Comparison of ENCODE assay signal across 11 mouse cellular contexts in genomic region chr17:46661981-46662380, GRCm38 (mm10).
"Had no signal": no experiment of that assay in that cellular context is flagged by ENCODE, and none has a peak within 500 bp of the region (broad histone marks: within the 10 kb centered on the region; RNA-seq: fewer than 3 reads in every experiment).

No protein-coding gene starts in this region.

- DNase-seq: kidney, postnatal 14 days; lung, embryonic 14.5 days; lung, postnatal 10 days; lung, postnatal 4 days; right cerebral cortex, postnatal 14 days; thymus, postnatal 36 days had no signal

- H3K9ac ChIP-seq: kidney, embryonic 15.5 days; liver, embryonic 15.5 days; lung, embryonic 14.5 days; midbrain, embryonic 13.5 days had no signal

- H3K4me3 ChIP-seq: kidney, embryonic 15.5 days; left cerebral cortex, adult 2 months; limb, embryonic 10.5 days; liver, embryonic 15.5 days; midbrain, embryonic 13.5 days had no signal

- H3K4me1 ChIP-seq: limb, embryonic 10.5 days; liver, embryonic 15.5 days; midbrain, embryonic 13.5 days had no signal

- H3K27ac ChIP-seq: kidney, embryonic 15.5 days; left cerebral cortex, adult 2 months; limb, embryonic 10.5 days; liver, embryonic 15.5 days; midbrain, embryonic 13.5 days had no signal

- H3K27me3 ChIP-seq: kidney, embryonic 15.5 days; liver, embryonic 15.5 days; midbrain, embryonic 13.5 days had no signal
